Mouse (Mus musculus) liver, adult 2 months (tissue): ENCODE results near the gene Gng7. TPM values are rescaled to one million over a fixed set of nuclear protein-coding genes. Genes with fewer than 3 reads are reported as not detected.

Experiments used
- DNase-seq: peaks from one replicate; pipeline ENCODE4 v3.0.0-alpha.2; 2011; ENCODE audit warnings: low read depth, low spot score; ENCODE audit errors: extremely low read depth
- H3K27ac ChIP-seq: fragments of 200-500 bp; replicated peaks from 2 replicates; pipeline ENCODE4 v1.5.1; 2012; ENCODE audit warnings: low read depth, mild to moderate bottlenecking, control low read depth, inconsistent platforms, low read length; ENCODE audit not compliant: insufficient read depth
- H3K27me3 ChIP-seq: fragments of 200-500 bp; 2 replicates; pipeline ENCODE4 v1.6.1; 2012; ENCODE audit warnings: mild to moderate bottlenecking, moderate library complexity, low read length, inconsistent platforms; ENCODE audit not compliant: control insufficient read depth, insufficient read depth
- H3K36me3 ChIP-seq: fragments of 200-500 bp; 2 replicates; pipeline ENCODE4 v1.6.1; 2012; ENCODE audit warnings: low read length, inconsistent platforms; ENCODE audit not compliant: control insufficient read depth, insufficient read depth
- H3K4me1 ChIP-seq: fragments of 200-500 bp; 2 replicates; pipeline ENCODE4 v1.6.1; 2011; ENCODE audit warnings: low read length; ENCODE audit not compliant: control insufficient read depth, insufficient read depth
- H3K4me3 ChIP-seq: fragments of 200-500 bp; 2 replicates; pipeline ENCODE4 v1.5.1; 2011; ENCODE audit warnings: low read depth, mild to moderate bottlenecking, control low read depth, low read length, moderate library complexity; ENCODE audit not compliant: insufficient read depth
- H3K79me2 ChIP-seq: fragments of 200-500 bp; 2 replicates; pipeline ENCODE4 v1.6.1; 2012; ENCODE audit warnings: inconsistent platforms, mild to moderate bottlenecking, low read length, moderate library complexity; ENCODE audit not compliant: control insufficient read depth, insufficient read depth
- H3K9ac ChIP-seq: fragments of 200-500 bp; 2 replicates; pipeline ENCODE4 v1.6.1; 2012; ENCODE audit warnings: low read depth, mild to moderate bottlenecking, control low read depth, inconsistent platforms, low read length
- CTCF ChIP-seq: fragments of 200-500 bp; IDR thresholded peaks from 2 replicates; pipeline ENCODE4 v1.5.1; 2011; ENCODE audit warnings: low read depth, low read length, control low read depth
- POLR2A ChIP-seq: fragments of 200-500 bp; IDR thresholded peaks from 2 replicates; pipeline ENCODE4 v1.6.1; 2011; ENCODE audit warnings: low read length, control low read depth; ENCODE audit not compliant: insufficient read depth; ENCODE audit errors: extremely low read depth
- WGBS: fragments of 180-500 bp; shearing (Covaris S2); methylation state at CpG from one replicate; pipeline ENCODE4 v1.1.7; 2018; 5-methylcytosine and 5-hydroxymethylcytosine counted together
- polyA plus RNA-seq: library from polyadenylated mRNA; depleted of rRNA; stranded (reverse); fragments of >200 nt; gene quantifications from 2 replicates; pipeline ENCODE4 v1.2.3, GENCODE M21; 2012; rRNA removed
- total RNA-seq: library from RNA; depleted of rRNA; stranded (reverse); fragments of >200 nt; gene quantifications from 2 replicates; pipeline ENCODE4 v1.2.3, GENCODE M21; 2014; rRNA removed

The Gng7 gene
- total and polyA plus RNA-seq, 2 experiments = 0.09 to 0.65 TPM

GRCm38 (mm10) chr10:80900318-80901247 lies 114.2 kb downstream of the Gng7 start, which contains the start of gene Timm13:
Timm13 (minus strand) TSS chr10:80900969.
- under 1% methylated on average over 72 of the region's 72 CpGs for WGBS
- H3K27ac ChIP-seq = peak within 1 kb of the TSS; percentile 67
- peaks cover 10% of the 10 kb centered on the region for H3K4me1 ChIP-seq
- peaks cover 3% of the 10 kb centered on the region; the same call in 1 of the 2 replicates for H3K79me2 ChIP-seq
- TF ChIP-seq POLR2A (peak; percentile 61; the same call in 1 of the 2 replicates), CTCF (no peak)
- peak; percentile 100 for DNase-seq
- H3K9ac ChIP-seq = peak within 1 kb of the TSS; percentile 84
- H3K36me3 ChIP-seq = no peaks in the 10 kb centered on the region
- H3K4me3 ChIP-seq = peak within 1 kb of the TSS; percentile 74
- H3K27me3 ChIP-seq = no peaks in the 10 kb centered on the region

- 8% methylated on average over 25 of the region's 25 CpGs for WGBS
- Histone ChIP-seq H3K4me1 (peaks cover 10% of the 10 kb centered on the region), H3K27me3 (no peaks in the 10 kb centered on the region), H3K27ac (peak overlapping the region; percentile 67), H3K79me2 (peaks cover 3% of the 10 kb centered on the region; the same call in 1 of the 2 replicates), H3K4me3 (peak overlapping the region; percentile 74), H3K36me3 (no peaks in the 10 kb centered on the region), H3K9ac (peak overlapping the region; percentile 84)
- DNase-seq = peak; percentile 54
- TF ChIP-seq CTCF (no peak), POLR2A (no peak)
Measured at GRCm38 (mm10) chr10:80899591-80900317, 115.0 kb downstream of the Gng7 start.

- DNase-seq = no peak
- no peaks in the 10 kb centered on the region for H3K36me3 ChIP-seq
- no peak overlapping the region for H3K4me3 ChIP-seq
- peaks cover 10% of the 10 kb centered on the region for H3K4me1 ChIP-seq
- no peak overlapping the region for H3K9ac ChIP-seq
- WGBS = 82% methylated on average over 8 of the region's 8 CpGs
- H3K27ac ChIP-seq = no peak overlapping the region
- H3K27me3 ChIP-seq = no peaks in the 10 kb centered on the region
- TF ChIP-seq CTCF (no peak), POLR2A (no peak)
- peaks cover 3% of the 10 kb centered on the region; the same call in 1 of the 2 replicates for H3K79me2 ChIP-seq
Measured at GRCm38 (mm10) chr10:80899074-80899473, 115.7 kb downstream of the Gng7 start.

Other genes starting within 250 kb of the Gng7 start
- 6.7 and 8.6 TPM in 2 replicates for gene Sf3a2, start 216.7 kb downstream of the Gng7 start, total RNA-seq
- gene Sf3a2, start 216.7 kb downstream of the Gng7 start, polyA plus RNA-seq = 12.7 and 17.8 TPM in 2 replicates
- 16.0 and 17.4 TPM in 2 replicates for gene Plekhj1, start 216.3 kb downstream of the Gng7 start, total RNA-seq
- gene Plekhj1, start 216.3 kb downstream of the Gng7 start, polyA plus RNA-seq = 29.4 and 42.2 TPM in 2 replicates
- gene Amh, start 209.7 kb downstream of the Gng7 start, total RNA-seq = 0.13 and 0.18 TPM in 2 replicates
- 0.09 and 0.21 TPM in 2 replicates for gene Amh, start 209.7 kb downstream of the Gng7 start, polyA plus RNA-seq
- not detected in 2 replicates for gene Jsrp1, start 201.4 kb downstream of the Gng7 start, total RNA-seq
- gene Jsrp1, start 201.4 kb downstream of the Gng7 start, polyA plus RNA-seq = not detected in 2 replicates
- gene Oaz1, start 188.3 kb downstream of the Gng7 start, total RNA-seq = 527 and 614 TPM in 2 replicates
- gene Oaz1, start 188.3 kb downstream of the Gng7 start, polyA plus RNA-seq = 1,187 and 1,294 TPM in 2 replicates
- not detected in 2 replicates for gene Lingo3, start 170.9 kb downstream of the Gng7 start, total RNA-seq
- gene Lingo3, start 170.9 kb downstream of the Gng7 start, polyA plus RNA-seq = 0.05 TPM in 1 of 2 replicates, not detected in the other
- gene Lsm7, start 159.7 kb downstream of the Gng7 start, total RNA-seq = 61.3 and 61.6 TPM in 2 replicates
- gene Lsm7, start 159.7 kb downstream of the Gng7 start, polyA plus RNA-seq = 62.1 and 75.1 TPM in 2 replicates
- gene Sppl2b, start 159.7 kb downstream of the Gng7 start, total RNA-seq = 6.5 and 10.4 TPM in 2 replicates
- 40.1 and 40.5 TPM in 2 replicates for gene Sppl2b, start 159.7 kb downstream of the Gng7 start, polyA plus RNA-seq
- gene Tmprss9, start 143.1 kb downstream of the Gng7 start, total RNA-seq = under 0.01 and 0.09 TPM in 2 replicates
- gene Tmprss9, start 143.1 kb downstream of the Gng7 start, polyA plus RNA-seq = 0.04 and 0.05 TPM in 2 replicates
- 79.9 and 87.7 TPM in 2 replicates for gene Timm13, start 114.0 kb downstream of the Gng7 start, total RNA-seq
- 369 and 388 TPM in 2 replicates for gene Timm13, start 114.0 kb downstream of the Gng7 start, polyA plus RNA-seq
- 3.2 and 3.3 TPM in 2 replicates for gene Lmnb2, start 96.7 kb downstream of the Gng7 start, total RNA-seq
- 5.5 and 6.6 TPM in 2 replicates for gene Lmnb2, start 96.7 kb downstream of the Gng7 start, polyA plus RNA-seq
- gene Gadd45b, start 84.9 kb downstream of the Gng7 start, total RNA-seq = 2.1 and 8.3 TPM in 2 replicates
- 1.4 and 1.8 TPM in 2 replicates for gene Gadd45b, start 84.9 kb downstream of the Gng7 start, polyA plus RNA-seq
- gene Diras1, start 10.7 kb upstream of the Gng7 start, total RNA-seq = 0.07 TPM in 1 of 2 replicates, not detected in the other
- gene Diras1, start 10.7 kb upstream of the Gng7 start, polyA plus RNA-seq = not detected in 2 replicates
- 6.1 and 6.9 TPM in 2 replicates for gene Slc39a3, start 22.5 kb upstream of the Gng7 start, total RNA-seq
- gene Slc39a3, start 22.5 kb upstream of the Gng7 start, polyA plus RNA-seq = 13.2 and 14.1 TPM in 2 replicates
- gene Sgta, start 45.2 kb upstream of the Gng7 start, total RNA-seq = 43.9 and 53.8 TPM in 2 replicates
- 136 and 146 TPM in 2 replicates for gene Sgta, start 45.2 kb upstream of the Gng7 start, polyA plus RNA-seq
- 7.4 and 9.3 TPM in 2 replicates for gene Thop1, start 55.1 kb upstream of the Gng7 start, total RNA-seq
- 12.0 and 13.1 TPM in 2 replicates for gene Thop1, start 55.1 kb upstream of the Gng7 start, polyA plus RNA-seq
- gene Creb3l3, start 83.9 kb upstream of the Gng7 start, total RNA-seq = 190 and 205 TPM in 2 replicates
- 287 and 308 TPM in 2 replicates for gene Creb3l3, start 83.9 kb upstream of the Gng7 start, polyA plus RNA-seq
- gene Map2k2, start 91.0 kb upstream of the Gng7 start, total RNA-seq = 46.6 and 61.1 TPM in 2 replicates
- gene Map2k2, start 91.0 kb upstream of the Gng7 start, polyA plus RNA-seq = 192 and 231 TPM in 2 replicates
- gene Zbtb7a, start 120.3 kb upstream of the Gng7 start, total RNA-seq = 10.0 and 14.2 TPM in 2 replicates
- 28.6 and 34.0 TPM in 2 replicates for gene Zbtb7a, start 120.3 kb upstream of the Gng7 start, polyA plus RNA-seq
- 8.9 and 10.1 TPM in 2 replicates for gene Pias4, start 153.0 kb upstream of the Gng7 start, total RNA-seq
- gene Pias4, start 153.0 kb upstream of the Gng7 start, polyA plus RNA-seq = 17.8 and 22.7 TPM in 2 replicates
- gene Eef2, start 161.7 kb upstream of the Gng7 start, total RNA-seq = 812 and 946 TPM in 2 replicates
- gene Eef2, start 161.7 kb upstream of the Gng7 start, polyA plus RNA-seq = 1,151 and 1,204 TPM in 2 replicates
- 14.1 and 16.0 TPM in 2 replicates for gene Dapk3, start 168.1 kb upstream of the Gng7 start, total RNA-seq
- 42.5 and 44.2 TPM in 2 replicates for gene Dapk3, start 168.1 kb upstream of the Gng7 start, polyA plus RNA-seq
- gene 4930442H23Rik, start 168.9 kb upstream of the Gng7 start, total RNA-seq = not detected in 2 replicates
- gene 4930442H23Rik, start 168.9 kb upstream of the Gng7 start, polyA plus RNA-seq = not detected in 2 replicates
- 0.09 TPM in 1 of 2 replicates, not detected in the other for gene Nmrk2, start 187.1 kb upstream of the Gng7 start, total RNA-seq
- not detected in 2 replicates for gene Nmrk2, start 187.1 kb upstream of the Gng7 start, polyA plus RNA-seq
- gene Atcay, start 215.9 kb upstream of the Gng7 start, total RNA-seq = 0.07 TPM in 1 of 2 replicates, not detected in the other
- not detected in 2 replicates for gene Atcay, start 215.9 kb upstream of the Gng7 start, polyA plus RNA-seq
- 0.27 and 0.74 TPM in 2 replicates for gene Zfr2, start 218.2 kb upstream of the Gng7 start, total RNA-seq
- gene Zfr2, start 218.2 kb upstream of the Gng7 start, polyA plus RNA-seq = 0.15 and 1.6 TPM in 2 replicates
- 0.60 and 0.65 TPM in 2 replicates for gene Matk, start 238.0 kb upstream of the Gng7 start, total RNA-seq
- gene Matk, start 238.0 kb upstream of the Gng7 start, polyA plus RNA-seq = 0.27 and 0.43 TPM in 2 replicates